Mouse (Mus musculus) adrenal gland, adult 8-10 months (tissue): Measurements from ENCODE around the gene Lrrc66. TPM values are rescaled to one million over a fixed set of nuclear protein-coding genes. Genes with fewer than 3 reads are reported as not detected.

Experiments
- DNase-seq: peaks from one replicate; pipeline ENCODE4 v3.0.0; 2022
- total RNA-seq, 4 experiments: library from RNA; stranded (reverse); gene quantifications; 2 replicates each; pipeline ENCODE4 v1.2.4; 2022

Gene Lrrc66
- not detected for total RNA-seq

GRCm38 (mm10) chr5:73632291-73632690, at the start of gene Lrrc66:
Lrrc66 (minus strand) TSS chr5:73632526.
- no peak for DNase-seq

GRCm38 (mm10) chr5:73676626-73677025, 44.3 kb upstream of the Lrrc66 start:
- DNase-seq: no peak

DNA sequence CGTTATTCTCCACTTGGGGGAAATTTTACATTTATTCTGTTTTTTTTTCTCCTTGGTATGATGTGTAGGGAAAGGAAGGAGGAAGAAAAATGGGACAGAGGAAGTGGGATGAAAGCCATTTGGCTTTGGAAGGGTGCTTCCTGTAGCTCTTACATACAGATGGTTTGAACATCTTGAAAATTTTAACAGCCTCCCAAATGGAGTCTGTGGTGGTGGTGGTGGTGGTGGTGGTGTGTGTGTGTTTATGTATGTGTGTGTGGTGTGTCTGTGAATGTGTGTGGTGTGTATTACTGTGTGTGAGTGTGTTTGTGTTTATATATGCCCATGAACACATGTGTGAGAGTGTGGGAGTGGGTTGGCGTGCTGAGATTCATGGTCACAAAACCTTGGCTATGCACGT, 43.3 kb upstream of the Lrrc66 start:
- DNase-seq: no peak

DNA sequence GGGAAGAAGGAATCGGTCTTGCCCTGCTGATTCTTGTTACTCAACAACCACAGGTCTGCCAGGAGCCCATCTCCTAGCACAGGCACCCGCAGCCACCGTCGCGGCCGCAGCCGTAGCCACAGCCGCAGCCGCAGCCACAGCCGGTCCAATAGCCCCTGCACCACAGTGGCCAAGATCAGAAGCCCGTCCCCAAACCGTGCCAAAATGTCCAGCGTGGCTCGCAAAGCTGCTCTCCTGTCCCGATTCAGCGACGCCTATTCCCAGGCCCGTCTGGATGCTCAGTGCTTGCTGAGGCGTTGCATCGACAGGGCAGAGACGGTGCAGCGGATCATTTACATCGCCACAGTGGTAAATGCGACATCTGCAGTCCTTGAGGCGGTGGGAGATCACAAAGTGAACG, 37.1 kb upstream of the Lrrc66 start:
- no peak for DNase-seq

DNA sequence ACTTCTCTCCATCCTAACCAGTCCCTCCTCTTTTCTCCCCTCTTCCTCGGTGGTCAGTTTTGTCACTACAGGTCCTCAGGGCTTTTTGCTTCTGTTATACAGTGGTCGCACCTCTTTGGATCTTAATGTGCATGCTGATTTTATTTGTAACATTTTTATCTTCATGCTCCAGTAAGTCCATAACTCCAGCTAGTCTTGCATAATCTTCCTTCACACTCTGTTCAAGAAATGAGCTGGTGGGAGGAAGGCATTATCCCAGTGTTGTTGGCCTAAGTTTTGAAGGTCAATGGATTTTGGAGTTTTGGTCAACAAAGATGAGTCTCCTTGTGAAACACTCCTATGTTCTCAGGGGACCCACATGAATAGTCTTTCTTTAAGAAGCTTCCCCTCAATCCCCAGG, 35.6 kb upstream of the Lrrc66 start:
- no peak for DNase-seq

DNA sequence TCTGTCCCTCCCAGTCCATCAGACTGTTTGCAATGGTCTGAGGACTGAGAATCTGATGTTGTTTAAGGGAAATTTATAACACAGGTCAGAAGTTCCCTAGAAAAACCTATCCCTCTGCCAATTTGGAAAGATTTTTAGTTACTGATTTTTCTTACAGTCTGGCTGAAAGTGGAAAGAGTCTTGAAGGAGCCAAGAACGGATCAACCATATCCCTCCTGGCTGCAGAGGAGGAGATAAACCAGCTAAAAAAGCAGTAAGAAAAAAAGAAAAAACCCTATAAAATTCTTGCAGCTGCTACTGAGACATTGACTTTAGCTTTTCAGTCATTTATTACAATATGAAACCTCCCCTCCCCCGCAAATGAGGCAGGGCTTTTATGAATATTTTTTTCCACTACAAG, 34.4 kb upstream of the Lrrc66 start:
- DNase-seq: no peak

DNA sequence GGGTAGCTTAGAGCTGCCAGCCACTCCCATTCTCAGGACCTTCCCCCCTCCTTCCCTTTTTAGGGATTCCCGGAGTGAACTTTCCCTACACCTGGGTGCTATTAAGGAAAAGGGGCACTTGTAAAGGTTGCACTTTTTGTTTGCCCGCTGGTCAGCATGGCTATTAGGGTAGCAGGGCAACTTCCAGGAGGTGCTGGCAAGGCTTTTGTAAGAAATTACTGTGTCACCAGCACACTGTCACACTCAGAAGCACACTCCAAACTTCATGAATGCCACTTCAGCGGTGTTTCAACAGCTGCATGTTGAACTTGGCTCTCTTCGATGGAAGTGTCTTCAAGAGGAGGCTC, 19.5 kb upstream of the Lrrc66 start:
- no peak for DNase-seq

DNA sequence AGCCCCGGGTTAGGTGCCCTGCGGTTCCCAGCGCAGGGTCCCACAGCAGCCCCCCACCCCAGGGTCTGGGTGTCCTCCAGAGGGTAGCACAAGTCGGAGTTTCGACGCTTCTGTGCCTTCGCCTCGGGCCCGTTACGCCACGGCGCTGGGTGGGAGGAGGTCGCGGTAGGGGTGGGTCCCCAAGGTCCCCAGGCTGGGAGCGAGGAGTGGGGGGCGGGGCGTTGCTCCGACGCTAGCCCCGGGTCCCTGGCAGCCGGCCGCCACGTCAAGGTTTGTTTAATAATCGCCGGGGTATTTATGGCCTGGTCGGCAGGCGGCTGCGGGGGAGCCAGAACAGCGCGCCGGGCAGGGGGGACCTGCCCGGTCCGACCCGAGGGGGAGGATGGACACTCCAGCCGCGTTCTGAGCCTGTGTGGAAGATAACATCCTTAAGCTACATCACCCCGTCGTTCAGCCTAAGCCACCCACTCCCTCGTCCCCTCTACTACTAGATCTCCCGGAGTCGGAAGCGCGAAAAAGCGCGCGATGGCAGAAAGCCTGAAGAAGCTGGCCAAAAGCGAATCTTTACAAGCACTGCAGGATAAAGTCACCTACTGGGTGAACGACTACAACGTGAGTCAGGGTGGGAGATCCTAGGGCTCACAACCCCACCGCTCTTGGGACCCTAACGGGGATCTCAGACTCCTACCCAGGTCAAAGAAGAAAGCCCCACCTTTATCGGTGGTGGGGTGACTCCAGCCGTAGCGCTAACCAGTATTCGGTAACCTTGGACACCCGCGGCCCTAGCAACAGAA, 18.9 kb upstream of the Lrrc66 start, which contains the start of gene Spata18:
TSS of gene Spata18 (plus strand) at position 319 of the 794 bp plus-strand sequence.
- no peak for DNase-seq

GRCm38 (mm10) chr5:73650365-73650964, 18.1 kb upstream of the Lrrc66 start:
- no peak for DNase-seq

- peak; percentile 81 for DNase-seq
Measured at GRCm38 (mm10) chr5:73647261-73647900, 15.1 kb upstream of the Lrrc66 start, which contains the start of gene Sgcb. Sgcb (minus strand) TSS chr5:73647790.

DNA sequence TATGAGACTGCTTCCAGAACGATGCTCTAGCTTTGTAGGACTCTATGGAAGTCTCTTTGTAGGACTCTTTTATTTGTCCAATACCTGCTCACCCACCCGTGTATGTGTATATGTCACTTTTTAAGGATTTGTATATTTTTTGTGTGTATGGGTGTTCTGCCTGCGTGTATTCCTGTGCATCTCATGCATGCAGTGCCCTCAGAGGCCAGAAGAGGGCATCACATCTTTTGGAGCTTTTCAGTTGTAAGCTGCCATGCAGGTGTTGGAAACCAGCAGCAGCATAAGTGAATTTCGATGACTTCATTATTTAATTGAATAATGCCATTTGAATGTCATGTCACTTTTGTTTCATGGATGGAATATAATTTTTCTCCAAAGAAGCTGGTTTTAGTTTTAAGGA, 9.8 kb upstream of the Lrrc66 start:
- DNase-seq: no peak

DNA sequence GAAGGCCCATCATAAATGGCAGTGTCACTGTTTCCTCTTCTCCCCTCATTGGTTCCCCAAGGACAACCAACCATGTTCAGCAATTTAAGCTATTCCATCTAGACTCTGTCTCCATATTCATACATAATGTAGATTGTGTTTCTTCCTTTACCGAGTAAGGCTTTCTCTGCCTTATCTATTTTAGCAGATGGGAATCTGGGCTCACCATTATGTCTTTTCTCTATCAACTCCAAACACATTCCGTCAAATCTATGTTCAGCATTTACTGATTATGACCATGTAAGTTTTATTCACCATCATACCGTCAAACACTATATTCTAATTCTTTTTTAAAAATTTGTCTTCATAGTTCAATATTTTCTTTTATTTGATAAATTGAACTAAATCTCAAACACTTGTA, 8.7 kb upstream of the Lrrc66 start:
- no peak for DNase-seq

GRCm38 (mm10) chr5:73637337-73638107, 5.2 kb upstream of the Lrrc66 start:
- no peak for DNase-seq

DNA sequence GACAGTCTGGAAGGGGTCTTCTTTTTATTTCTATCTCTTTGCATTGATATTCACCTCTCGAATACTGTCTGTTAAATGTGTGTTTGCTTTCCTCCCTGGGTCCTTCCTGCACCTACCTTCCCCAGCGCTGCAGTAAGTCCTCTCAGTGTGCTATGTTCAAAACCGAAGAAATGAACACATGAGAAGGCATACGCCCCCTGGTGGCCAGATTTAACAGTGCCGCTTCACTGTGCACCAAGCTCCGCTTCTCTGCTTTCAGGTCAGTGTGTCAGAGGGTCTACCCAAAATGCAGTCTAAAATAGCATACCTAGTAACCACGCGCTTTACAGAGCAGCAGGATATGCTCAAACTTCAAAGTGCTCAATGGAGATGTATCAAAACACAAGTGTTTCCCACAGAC, 815 bp upstream of the Lrrc66 start:
- DNase-seq: no peak

- no peak for DNase-seq
Measured at GRCm38 (mm10) chr5:73631001-73631558, 1.2 kb downstream of the Lrrc66 start.

DNA sequence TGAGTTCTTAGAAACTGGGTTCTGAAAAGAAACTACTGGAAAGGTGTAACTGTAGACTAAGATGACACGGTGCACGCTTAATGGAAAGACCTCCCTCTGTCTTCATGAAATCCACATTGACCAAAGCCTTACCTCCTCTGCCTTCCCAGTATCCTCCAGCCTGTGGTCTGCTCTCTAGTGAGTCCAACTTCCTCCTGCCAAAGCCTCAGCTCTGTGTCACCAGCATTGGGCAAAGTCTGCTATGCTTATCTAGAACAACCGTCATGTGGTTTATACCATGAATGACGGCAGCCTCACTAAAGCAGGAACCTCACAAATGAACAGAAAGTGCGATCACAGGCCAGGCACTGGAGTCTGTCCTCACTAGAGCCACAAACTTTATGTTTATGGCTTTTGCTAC, 2.2 kb downstream of the Lrrc66 start:
- no peak for DNase-seq

- DNase-seq: no peak
Measured at GRCm38 (mm10) chr5:73627991-73628390, 4.3 kb downstream of the Lrrc66 start.

DNA sequence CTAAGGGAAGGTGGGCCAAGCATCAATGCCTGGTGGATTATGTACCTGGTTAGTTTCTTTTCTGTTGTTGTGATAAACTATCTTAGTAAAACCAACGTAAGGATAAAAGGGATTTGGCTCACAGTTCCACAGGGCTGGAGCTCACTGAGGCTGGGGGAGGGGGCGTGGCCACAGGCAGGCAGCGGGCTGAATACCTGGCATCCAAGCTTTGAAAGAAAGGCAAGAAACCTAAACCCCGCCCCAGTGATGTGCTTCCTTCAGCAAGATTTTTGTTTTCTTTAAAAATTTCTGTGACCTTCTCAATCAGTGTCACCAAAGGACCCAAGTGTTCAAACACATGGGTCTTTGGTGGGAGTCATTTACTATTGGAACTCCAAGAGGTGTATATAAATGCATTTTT, 4.8 kb downstream of the Lrrc66 start:
- no peak for DNase-seq

DNA sequence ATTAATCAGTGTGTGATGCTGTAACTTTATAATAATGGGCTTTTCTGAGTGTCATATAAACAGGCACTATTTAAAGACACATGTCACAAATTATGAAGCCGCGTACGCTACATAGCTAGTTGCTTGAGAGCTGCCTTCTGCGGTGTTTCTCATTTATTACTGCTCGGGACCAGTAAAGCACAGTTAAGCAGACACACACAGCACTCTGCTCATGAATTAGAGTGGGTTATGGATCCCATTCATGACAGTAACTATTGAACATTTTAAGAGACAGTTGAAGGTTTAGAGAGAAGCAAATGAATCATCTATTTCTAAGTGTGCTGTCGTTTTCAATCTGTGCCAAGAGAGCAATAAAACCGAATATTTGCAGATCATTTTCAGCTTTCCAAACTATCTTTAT, 5.5 kb downstream of the Lrrc66 start:
- DNase-seq: no peak

DNA sequence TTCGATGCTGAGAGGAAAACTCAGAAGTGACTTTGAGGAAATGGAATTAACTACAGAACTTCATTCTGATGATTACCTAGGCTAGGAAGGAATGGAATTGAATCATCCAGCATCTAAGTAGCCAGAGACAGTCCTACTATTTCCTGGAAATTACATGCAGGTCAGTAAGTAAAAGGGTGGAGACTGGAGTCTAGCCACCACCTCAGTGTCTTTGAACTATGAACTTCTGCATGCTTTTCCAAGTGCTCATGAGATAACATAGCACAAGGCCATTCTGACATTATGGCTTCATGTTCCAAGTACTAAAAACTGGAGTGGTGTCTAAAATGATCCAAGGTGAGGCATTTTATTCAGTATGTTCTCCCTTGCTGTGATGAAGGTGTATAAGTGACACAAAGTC, 6.8 kb downstream of the Lrrc66 start:
- no peak for DNase-seq

DNA sequence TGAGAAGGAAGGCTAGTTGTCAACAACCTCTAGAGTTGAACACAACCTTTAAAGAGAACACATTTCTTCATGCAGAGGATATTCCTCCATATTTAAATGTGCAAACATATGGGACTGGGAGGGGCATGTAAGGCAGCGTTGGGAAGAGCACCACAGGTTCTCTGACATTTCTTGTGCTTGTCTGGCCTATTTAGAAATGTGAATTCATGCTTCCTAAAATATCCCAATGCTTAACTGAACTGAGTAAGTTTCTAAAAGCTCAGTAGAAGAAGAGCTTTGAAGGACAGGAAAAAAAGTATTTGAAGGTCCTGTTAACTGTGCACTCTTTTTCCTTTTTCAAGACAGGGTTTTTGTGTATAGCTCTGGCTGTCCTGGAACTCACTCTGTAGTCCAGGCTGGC, 13.4 kb downstream of the Lrrc66 start:
- DNase-seq: no peak

GRCm38 (mm10) chr5:73615211-73615610, 17.1 kb downstream of the Lrrc66 start:
- no peak for DNase-seq

DNA sequence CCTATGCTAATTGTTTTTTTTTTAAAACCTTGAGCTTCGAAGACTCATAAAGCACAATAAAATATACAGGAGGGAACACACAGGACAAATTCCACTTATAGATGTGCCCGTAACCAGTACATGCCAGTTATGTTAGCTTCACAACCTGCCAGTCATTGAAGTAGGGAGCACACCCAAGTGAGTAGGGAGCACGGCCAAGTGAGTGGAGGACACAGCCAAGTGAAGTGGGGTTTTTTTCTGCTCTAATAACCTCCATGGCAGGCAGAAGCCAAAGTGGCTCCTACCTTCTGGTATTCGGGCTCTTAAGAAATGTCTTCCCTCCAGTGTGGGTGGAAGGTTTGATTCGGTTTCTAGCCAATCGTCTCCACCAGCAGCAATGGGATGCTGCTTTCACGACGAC, 19.0 kb downstream of the Lrrc66 start:
- DNase-seq: no peak
